Mouse (Mus musculus) ES-Bruce4 (cell line): ENCODE measurements at regions not wholly inside any gene's neighbourhood (a gene's known extent, or its start where the extent isn't known, plus 50 kb on each side); places are given as distances from the start of the nearest gene placed in this dataset.

ENCODE experiments used
- CTCF ChIP-seq: IDR thresholded peaks from one replicate; pipeline ENCODE4 v1.8.1; 2011; ENCODE audit warnings: low read depth, low read length
- POLR2A ChIP-seq: IDR thresholded peaks from one replicate; pipeline ENCODE4 v1.8.1; 2011; ENCODE audit warnings: low read length; ENCODE audit not compliant: insufficient read depth

DNA sequence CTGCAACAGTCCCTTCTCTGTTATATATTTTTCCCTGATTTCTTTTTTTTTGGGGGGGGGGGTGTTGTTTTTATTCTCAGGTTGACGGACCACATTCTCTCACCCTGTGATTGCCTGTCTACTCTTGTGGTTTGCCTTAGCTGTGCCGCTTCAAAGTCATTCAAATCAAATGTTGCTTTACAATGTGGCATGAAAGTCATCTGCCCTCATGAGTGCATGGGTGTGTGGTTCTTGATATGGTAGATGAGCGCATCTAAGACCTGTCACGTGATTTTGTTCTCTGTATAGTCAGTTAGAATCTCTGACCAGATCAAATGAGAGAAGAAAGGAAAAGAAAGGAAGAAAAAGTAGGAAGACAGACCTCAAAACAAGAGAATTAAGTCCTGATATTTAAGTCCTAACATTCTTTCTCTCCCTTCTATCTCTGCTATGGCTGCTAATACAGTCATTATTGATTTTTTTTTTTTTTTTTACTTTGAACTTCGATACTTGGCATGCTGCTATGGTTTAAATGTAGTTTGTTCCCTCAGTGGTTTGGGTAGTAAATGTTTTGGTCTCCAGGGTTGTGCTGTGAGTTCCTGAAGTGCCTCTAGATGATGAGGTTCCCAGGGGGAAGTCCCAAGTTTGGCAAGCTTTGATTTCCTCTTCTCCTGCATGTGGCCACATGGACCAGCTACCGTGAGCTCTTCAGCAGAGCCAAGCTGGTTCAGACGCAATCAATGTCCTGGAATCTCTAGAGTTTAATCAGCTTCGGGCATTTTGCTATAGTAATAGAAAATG, 91.2 kb upstream of the Npas2 start:
- TF ChIP-seq CTCF, result no peak
- no peak for TF ChIP-seq POLR2A
